Mouse (Mus musculus) CH12.LX (cell line): Measurements from ENCODE around the gene Ibtk. TPM values are rescaled to one million over a fixed set of nuclear protein-coding genes. Genes with fewer than 3 reads are reported as not detected.

Experiments used
- DNase-seq: peaks from one replicate; pipeline ENCODE4 v3.0.0-alpha.2; 2013; ENCODE audit errors: extremely low read depth
- H3K27ac ChIP-seq: 2 replicates; pipeline ENCODE4 v1.5.1; 2012; ENCODE audit warnings: low read depth, mild to moderate bottlenecking, control low read depth, moderate library complexity; ENCODE audit not compliant: insufficient read depth
- H3K27me3 ChIP-seq: replicated peaks from 2 replicates; pipeline ENCODE3; 2012; ENCODE audit warnings: inconsistent platforms
- H3K36me3 ChIP-seq, 2 experiments: replicated peaks in 1 of 2; 2 replicates each; pipeline versions ENCODE3 to v1.6.1; 2012; ENCODE audit warnings: inconsistent platforms in 1 of 2, low read length in 1 of 2, mild to moderate bottlenecking in 1 of 2, mixed read lengths in 1 of 2, moderate library complexity in 1 of 2; ENCODE audit not compliant: control insufficient read depth in 1 of 2, insufficient read depth in 1 of 2
- H3K4me1 ChIP-seq, 2 experiments: 2 replicates each; pipeline ENCODE4 v1.6.1; 2012; ENCODE audit warnings: inconsistent platforms in 1 of 2, moderate library complexity in 1 of 2; ENCODE audit not compliant: insufficient read depth in 2 of 2, control insufficient read depth in 1 of 2
- H3K4me2 ChIP-seq: 2 replicates; pipeline ENCODE4 v1.6.1; 2012; ENCODE audit warnings: low read depth, mild to moderate bottlenecking, control low read depth; ENCODE audit not compliant: poor library complexity, insufficient read depth, severe bottlenecking
- H3K4me3 ChIP-seq, 3 experiments: fragments of 150-350 bp in 1 of 3; sonication (generic) in 1 of 3; replicated peaks in 1 of 3; 2 replicates each; pipeline versions ENCODE3 to v1.5.1; 2011 to 2012; ENCODE audit warnings: low read depth in 2 of 3, low read length in 2 of 3, mild to moderate bottlenecking in 2 of 3, moderate library complexity in 2 of 3, control low read depth in 1 of 3, improper control_type of control experiment in 1 of 3, inconsistent platforms in 1 of 3, mixed read lengths in 1 of 3; ENCODE audit not compliant: poor library complexity in 1 of 3
- H3K79me2 ChIP-seq: replicated peaks from 2 replicates; pipeline ENCODE4 v1.6.1; 2012; ENCODE audit warnings: mild to moderate bottlenecking, moderate library complexity; ENCODE audit not compliant: control insufficient read depth, poor library complexity, insufficient read depth, severe bottlenecking; ENCODE audit errors: extremely low read depth
- H3K9ac ChIP-seq: 2 replicates; pipeline ENCODE4 v1.6.1; 2012; ENCODE audit warnings: low read depth, mild to moderate bottlenecking, control low read depth, moderate library complexity; ENCODE audit not compliant: insufficient read depth
- H3K9me3 ChIP-seq: replicated peaks from 2 replicates; pipeline ENCODE3; 2012; ENCODE audit warnings: low read length, inconsistent platforms, mixed read lengths
- CHD2 ChIP-seq: IDR thresholded peaks from 2 replicates; pipeline ENCODE4 v1.6.1; 2011; ENCODE audit warnings: low read length, improper control_type of control experiment
- CTCF ChIP-seq, 2 experiments: IDR thresholded peaks in 1 of 2; conservative IDR thresholded peaks in 1 of 2; 2 replicates each; pipeline ENCODE4 v1.5.1; 2011 to 2012; ENCODE audit warnings: low read depth in 2 of 2, low read length in 2 of 2, improper control_type of control experiment in 1 of 2, inconsistent platforms in 1 of 2, mild to moderate bottlenecking in 1 of 2, moderate library complexity in 1 of 2
- HCFC1 ChIP-seq: IDR thresholded peaks from 2 replicates; pipeline ENCODE4 v1.6.1; 2012; ENCODE audit warnings: low read depth, mild to moderate bottlenecking, inconsistent platforms, low read length, improper control_type of control experiment
- JUN ChIP-seq: IDR thresholded peaks from 2 replicates; pipeline ENCODE4 v1.6.1; 2011; ENCODE audit warnings: low read depth, mild to moderate bottlenecking, low read length, improper control_type of control experiment, moderate library complexity; ENCODE audit not compliant: insufficient read depth
- MAFK ChIP-seq: IDR thresholded peaks from 2 replicates; pipeline ENCODE4 v1.6.1; 2011; ENCODE audit warnings: low read length, improper control_type of control experiment; ENCODE audit not compliant: insufficient replicate concordance
- MAX ChIP-seq: IDR thresholded peaks from 2 replicates; pipeline ENCODE4 v1.6.1; 2011; ENCODE audit warnings: low read length, improper control_type of control experiment
- MAZ ChIP-seq: IDR thresholded peaks from 2 replicates; pipeline ENCODE4 v1.6.1; 2012; ENCODE audit warnings: low read depth, mild to moderate bottlenecking, inconsistent platforms, low read length, improper control_type of control experiment, moderate library complexity
- MXI1 ChIP-seq: IDR thresholded peaks from 2 replicates; pipeline ENCODE4 v1.6.1; 2011; ENCODE audit warnings: mild to moderate bottlenecking, low read depth, low read length, improper control_type of control experiment
- MYC ChIP-seq: IDR thresholded peaks from 2 replicates; pipeline ENCODE4 v1.6.1; 2011; ENCODE audit warnings: low read depth, mild to moderate bottlenecking, improper control_type of control experiment, low read length
- NRF1 ChIP-seq: IDR thresholded peaks from 2 replicates; pipeline ENCODE4 v1.6.1; 2014; ENCODE audit warnings: low read depth, mild to moderate bottlenecking, inconsistent platforms, low read length, improper control_type of control experiment, moderate library complexity
- PAX5 ChIP-seq: IDR thresholded peaks from 2 replicates; pipeline ENCODE4 v1.6.1; 2012; ENCODE audit warnings: low read length, inconsistent platforms, mixed read lengths
- RAD21 ChIP-seq: IDR thresholded peaks from 2 replicates; pipeline ENCODE4 v1.6.1; 2011; ENCODE audit warnings: low read depth, mild to moderate bottlenecking, low read length, improper control_type of control experiment, moderate library complexity
- SMC3 ChIP-seq: IDR thresholded peaks from 2 replicates; pipeline ENCODE4 v1.6.1; 2011; ENCODE audit warnings: low read depth, low read length, improper control_type of control experiment
- TBP ChIP-seq: conservative IDR thresholded peaks from 2 replicates; pipeline ENCODE4 v1.6.1; 2011; ENCODE audit warnings: low read depth, low read length, improper control_type of control experiment
- UBTF ChIP-seq: IDR thresholded peaks from 2 replicates; pipeline ENCODE4 v1.6.1; 2012; ENCODE audit warnings: low read depth, mild to moderate bottlenecking, inconsistent platforms, low read length, improper control_type of control experiment, moderate library complexity
- ZMIZ1 ChIP-seq: IDR thresholded peaks from 2 replicates; pipeline ENCODE4 v1.6.1; 2012; ENCODE audit warnings: low read depth, mild to moderate bottlenecking, inconsistent platforms, low read length, improper control_type of control experiment
- ZNF384 ChIP-seq: IDR thresholded peaks from 2 replicates; pipeline ENCODE4 v1.6.1; 2012; ENCODE audit warnings: low read depth, low read length, improper control_type of control experiment, inconsistent platforms
- dilution Hi-C: fragments of 300-500 bp; cut with MboI; formaldehyde crosslinking; loops from 2 replicates; pipeline ENCODE4 v1.14.3; 2020; ENCODE audit warnings: low sequenced_read_pairs; ENCODE audit not compliant: extremely low pct_unique_long_range_greater_than_20kb, extremely low pct_ligation_motif_present
- in situ Hi-C: fragments of 300-500 bp; cut with MboI; formaldehyde crosslinking; loops from 3 replicates; pipeline ENCODE4 v1.14.3; 2019; ENCODE audit warnings: low sequenced_read_pairs, low pct_ligation_motif_present, low pct_unique_long_range_greater_than_20kb, mixed read lengths
- polyA plus RNA-seq: library from polyadenylated mRNA; unstranded; fragments of >175 nt; gene quantifications from 2 replicates; pipeline ENCODE4 v1.2.1, GENCODE M21; 2012; ENCODE audit warnings: low read depth; ENCODE audit not compliant: insufficient read length
- total RNA-seq, 2 experiments: library from RNA; depleted of rRNA; stranded (reverse); fragments of 300-350 nt in 1 of 2; fragments of >200 nt in 1 of 2; gene quantifications; 2 replicates each; pipeline ENCODE4 v1.2.3; 2012 to 2014

The Ibtk gene
- total and polyA plus RNA-seq, 3 experiments = 34.2 to 41.3 (median 40.6) TPM

- Histone ChIP-seq H3K9me3 (no peaks in the 10 kb centered on the region), H3K27me3 (no peaks in the 10 kb centered on the region), H3K4me1 (peaks cover 3 to 18% of the 10 kb centered on the region in 2 experiments; a peak in 3 of 4 replicates), H3K9ac (no peak overlapping the region), H3K4me2 (no peak overlapping the region), H3K36me3 (peaks cover 39 to 78% of the 10 kb centered on the region in 2 experiments), H3K79me2 (peaks cover 33% of the 10 kb centered on the region), H3K27ac (no peak overlapping the region), H3K4me3 (no peak overlapping the region)
- no peak for DNase-seq
- in situ Hi-C loops = loop anchor here (25.0 kb wide), 1 partner anchor 823 kb away; the partner anchor contains the start of genes Pgm3 and Rwdd2a
- dilution Hi-C loops = no loop called here
- no peak for TF ChIP-seq UBTF
- no peak for TF ChIP-seq PAX5
- TF ChIP-seq NRF1 = no peak
- no peak for TF ChIP-seq CHD2
- TF ChIP-seq RAD21 = no peak
- TF ChIP-seq MAZ = no peak
- TF ChIP-seq ZMIZ1 = no peak
- TF ChIP-seq MXI1 = no peak
- no peak for TF ChIP-seq HCFC1
- TF ChIP-seq TBP = no peak
- no peak for TF ChIP-seq SMC3
- no peak for TF ChIP-seq JUN
- no peak for TF ChIP-seq MYC
- no peak for TF ChIP-seq MAX
- TF ChIP-seq ZNF384 = no peak
- TF ChIP-seq MAFK = no peak
These were observed 9.9 kb downstream of the Ibtk start for GRCm38 (mm10) chr9:85739279-85739678.

DNA sequence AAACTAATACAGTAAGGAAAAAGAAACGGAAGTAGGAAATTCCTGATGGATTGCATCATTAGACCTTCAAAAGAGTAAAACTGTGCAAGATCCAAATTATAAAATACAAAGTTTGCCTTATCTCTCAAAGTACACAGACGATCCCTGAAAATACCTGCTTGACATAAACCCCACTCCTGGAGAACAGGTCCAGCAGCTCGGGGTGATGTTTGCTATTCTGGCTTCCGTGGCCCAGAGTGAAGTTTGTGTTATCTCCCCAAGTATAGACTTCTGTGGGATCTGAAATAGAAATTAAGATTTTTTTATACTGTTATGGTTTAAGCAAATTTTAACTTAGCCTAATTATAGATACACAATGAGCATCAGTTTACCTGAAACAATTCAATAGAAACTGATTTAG lies 14.3 kb downstream of the Ibtk start:
- Histone ChIP-seq H3K27ac (no peak overlapping the region), H3K4me1 (peaks cover 0 to 8% of the 10 kb centered on the region in 2 experiments; a peak in 1 of 4 replicates), H3K79me2 (peaks cover 12% of the 10 kb centered on the region), H3K27me3 (no peaks in the 10 kb centered on the region), H3K4me2 (no peak overlapping the region), H3K9ac (no peak overlapping the region), H3K4me3 (no peak overlapping the region), H3K9me3 (no peaks in the 10 kb centered on the region), H3K36me3 (peaks cover 45 to 85% of the 10 kb centered on the region in 2 experiments)
- in situ Hi-C loops (loop anchor here (25.0 kb wide), 1 partner anchor 827 kb away; the partner anchor contains the start of genes Pgm3 and Rwdd2a), dilution Hi-C loops (no loop called here)
- TF ChIP-seq CTCF (conservative IDR thresholded peaks at IDR 0.05 in 1 of 2, IDR thresholded peaks at IDR 0.05 in 1 of 2; ENCODE audit: low read depth in 2 of 2, low read length in 2 of 2) (no peak), ZMIZ1 (no peak)
- no peak for DNase-seq
